Mouse (Mus musculus) adrenal gland, adult 2 months (tissue): ENCODE results near the gene Gcnt4. TPM values are rescaled to one million over a fixed set of nuclear protein-coding genes. Genes with fewer than 3 reads are reported as not detected.

Source experiments
- DNase-seq: peaks from one replicate; pipeline ENCODE4 v3.0.0; 2021
- polyA plus RNA-seq: library from polyadenylated mRNA; depleted of rRNA; stranded (reverse); fragments of >200 nt; gene quantifications from 2 replicates; pipeline ENCODE4 v1.2.3, GENCODE M21; 2012; rRNA removed
- total RNA-seq, 2 experiments: library from RNA; stranded (reverse); gene quantifications; 2 replicates each; pipeline ENCODE4 v1.2.3; 2021

Gcnt4 gene
- total and polyA plus RNA-seq, 3 experiments, result 0.10 to 0.69 (median 0.33) TPM

DNA sequence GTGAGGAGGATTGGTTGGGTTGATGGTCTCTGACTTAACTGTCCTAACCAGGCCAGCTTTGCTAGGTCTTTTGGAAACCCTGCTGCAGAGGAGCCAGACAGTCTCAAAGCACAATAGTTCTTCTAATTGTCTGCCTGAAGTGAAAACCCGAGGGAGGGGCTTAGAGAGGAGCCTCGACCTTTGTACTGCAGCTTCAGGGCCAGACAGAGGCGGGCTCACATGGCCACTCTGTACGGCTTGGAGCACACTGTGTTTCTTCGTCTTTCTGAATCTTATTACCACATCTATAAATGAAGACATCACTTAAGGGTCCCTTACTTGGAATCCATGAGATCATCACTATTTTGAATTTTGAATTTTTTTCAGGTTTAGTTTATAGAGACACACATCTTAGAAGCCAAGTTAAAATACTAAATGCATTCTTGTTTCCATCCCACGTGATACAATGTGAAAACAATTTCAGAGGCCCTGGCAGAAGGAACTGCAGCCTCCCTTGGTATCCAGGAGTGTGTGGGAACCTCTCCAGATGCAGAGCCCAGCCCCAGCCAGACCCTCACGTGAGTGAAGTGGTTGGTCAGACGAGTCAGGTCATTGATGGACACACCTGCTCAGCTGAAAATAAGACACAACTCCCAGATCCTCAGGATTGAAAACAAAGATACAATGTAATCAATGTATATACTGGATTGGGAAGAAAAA lies 69.0 kb downstream of the Gcnt4 start:
- no peak for DNase-seq

DNA sequence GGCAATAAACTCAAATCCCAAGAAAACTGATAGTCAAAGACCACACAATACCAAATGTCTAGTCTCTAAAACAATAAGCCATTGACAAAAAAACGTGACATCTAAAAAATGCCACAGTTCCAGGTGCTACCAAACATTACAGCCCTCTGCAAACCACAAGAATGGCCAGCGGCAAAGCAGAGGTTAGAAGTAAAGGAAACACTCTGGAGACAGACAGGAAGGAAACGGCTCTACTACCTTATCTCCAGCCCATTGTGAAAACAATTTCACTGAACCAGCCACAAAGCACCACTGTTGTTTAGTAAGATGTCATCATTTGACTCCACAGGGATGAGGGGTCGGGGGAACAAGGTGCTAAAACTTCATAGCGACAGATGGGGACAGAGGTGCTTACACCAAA lies 70.8 kb downstream of the Gcnt4 start:
- DNase-seq, result no peak

DNA sequence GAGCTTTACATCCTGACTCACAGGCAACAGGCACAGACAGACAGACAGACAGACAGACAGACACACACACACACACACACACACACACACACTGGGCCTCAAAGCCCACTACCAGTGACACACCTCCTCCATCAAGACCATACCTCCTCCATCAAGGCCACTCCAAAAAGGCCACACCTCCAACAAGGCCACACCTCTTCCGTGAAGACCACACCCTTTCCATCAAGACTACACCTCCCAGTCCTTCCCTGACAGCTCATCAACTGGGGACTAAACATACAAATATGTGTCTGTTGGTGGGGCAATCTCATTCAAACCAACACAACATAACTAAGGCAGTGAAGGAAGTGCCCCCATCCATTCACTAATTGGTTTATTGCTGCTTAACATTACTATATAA lies 72.6 kb downstream of the Gcnt4 start:
- no peak for DNase-seq

Other genes starting within 250 kb of the Gcnt4 start
- under 1 TPM in 1 of 2 experiments, not detected in 1; 0.17 TPM for gene Ankrd31, start 176.4 kb upstream of the Gcnt4 start, total RNA-seq
- gene Ankrd31, start 176.4 kb upstream of the Gcnt4 start, polyA plus RNA-seq, result not detected in 2 replicates
- under 1 TPM in 1 of 2 experiments, not detected in 1; 0.75 TPM for gene 1700029F12Rik, start 109.7 kb downstream of the Gcnt4 start, total RNA-seq
- gene 1700029F12Rik, start 109.7 kb downstream of the Gcnt4 start, polyA plus RNA-seq, result 0.42 and 0.48 TPM in 2 replicates
- gene Fam169a, start 142.6 kb downstream of the Gcnt4 start, total RNA-seq, result 1 to 10 TPM; 1.8 to 8.5 TPM
- gene Fam169a, start 142.6 kb downstream of the Gcnt4 start, polyA plus RNA-seq, result 0.04 and 0.29 TPM in 2 replicates
- 10 to 100 TPM in 1 of 2 experiments, under 1 TPM in 1; 0.66 to 15.5 TPM for gene Gm6169, start 174.5 kb downstream of the Gcnt4 start, total RNA-seq
- gene Gm6169, start 174.5 kb downstream of the Gcnt4 start, polyA plus RNA-seq, result 0.96 and 1.0 TPM in 2 replicates
- gene Gfm2, start 213.2 kb downstream of the Gcnt4 start, total RNA-seq, result 10 to 100 TPM; 41.3 to 54.0 TPM
- gene Gfm2, start 213.2 kb downstream of the Gcnt4 start, polyA plus RNA-seq, result 19.3 and 22.0 TPM in 2 replicates
- gene Nsa2, start 213.2 kb downstream of the Gcnt4 start, total RNA-seq, result 10 to 100 TPM; 65.6 to 74.0 TPM
- 4.2 and 4.4 TPM in 2 replicates for gene Nsa2, start 213.2 kb downstream of the Gcnt4 start, polyA plus RNA-seq